Mouse (Mus musculus) lung, postnatal 4 days (tissue): ENCODE measurements around the gene Smim9.

Source experiments
- DNase-seq, 2 experiments: peaks; one replicate each; pipeline ENCODE4 v3.0.0; 2021

Gene Smim9

GRCm38 (mm10) chrX:75163670-75164069 lies at the start of gene Smim9:
Gene Smim9, minus strand, starts transcription at chrX:75163770.
- no peak for DNase-seq

GRCm38 (mm10) chrX:75155576-75156243 lies 7.9 kb downstream of the Smim9 start:
- peak; percentile 24 to 64 for DNase-seq

GRCm38 (mm10) chrX:75152249-75152648 lies 11.3 kb downstream of the Smim9 start:
- DNase-seq = no peak

GRCm38 (mm10) chrX:75150304-75150703 lies 13.3 kb downstream of the Smim9 start:
- no peak for DNase-seq

GRCm38 (mm10) chrX:75148414-75148813 lies 15.2 kb downstream of the Smim9 start:
- no peak for DNase-seq

- DNase-seq = peak; percentile 21 to 46
Observed at GRCm38 (mm10) chrX:75143124-75143555, 20.4 kb downstream of the Smim9 start.

- no peak for DNase-seq
Observed at GRCm38 (mm10) chrX:75138182-75138581, 25.4 kb downstream of the Smim9 start.

- DNase-seq = no peak
Observed at GRCm38 (mm10) chrX:75137729-75138128, 25.8 kb downstream of the Smim9 start.

- no peak for DNase-seq
Observed at GRCm38 (mm10) chrX:75136938-75137337, 26.6 kb downstream of the Smim9 start.

GRCm38 (mm10) chrX:75130467-75131160 lies 33.0 kb downstream of the Smim9 start, which contains the start of gene Mpp1:
Gene Mpp1, minus strand, starts transcription at chrX:75131016.
- peak; percentile 85 to 88 for DNase-seq

- DNase-seq = no peak
Observed at GRCm38 (mm10) chrX:75129474-75129873, 34.1 kb downstream of the Smim9 start.

- DNase-seq = no peak
Observed at GRCm38 (mm10) chrX:75128333-75128980, 35.1 kb downstream of the Smim9 start.

GRCm38 (mm10) chrX:75126893-75127292 lies 36.7 kb downstream of the Smim9 start:
- no peak for DNase-seq

- DNase-seq = no peak
Observed at GRCm38 (mm10) chrX:75125606-75126005, 38.0 kb downstream of the Smim9 start.

GRCm38 (mm10) chrX:75115550-75115949 lies 48.0 kb downstream of the Smim9 start:
- no peak for DNase-seq

GRCm38 (mm10) chrX:75102293-75102692 lies 61.3 kb downstream of the Smim9 start:
- no peak for DNase-seq

GRCm38 (mm10) chrX:75098799-75099198 lies 64.8 kb downstream of the Smim9 start:
- no peak for DNase-seq

- no peak for DNase-seq
Observed at GRCm38 (mm10) chrX:75096163-75096770, 67.3 kb downstream of the Smim9 start.
